Mouse (Mus musculus) urinary bladder, postnatal 36 days (tissue): ENCODE data around the gene Idi2.
"Not testable (repeated sequence)": the region's sequence is repeated elsewhere in the genome, so short reads cannot be mapped to it uniquely, and the experiment has no call there.

ENCODE experiments used
- DNase-seq, 2 experiments: peaks; one replicate each; pipeline ENCODE4 v3.0.0; 2022; ENCODE audit warnings: low spot score in 2 of 2, mixed read lengths in 1 of 2

The Idi2 gene

GRCm38 (mm10) chr13:8997221-8997620 lies 44.6 kb downstream of the Idi2 start:
- DNase-seq = not testable (repeated sequence)

DNA sequence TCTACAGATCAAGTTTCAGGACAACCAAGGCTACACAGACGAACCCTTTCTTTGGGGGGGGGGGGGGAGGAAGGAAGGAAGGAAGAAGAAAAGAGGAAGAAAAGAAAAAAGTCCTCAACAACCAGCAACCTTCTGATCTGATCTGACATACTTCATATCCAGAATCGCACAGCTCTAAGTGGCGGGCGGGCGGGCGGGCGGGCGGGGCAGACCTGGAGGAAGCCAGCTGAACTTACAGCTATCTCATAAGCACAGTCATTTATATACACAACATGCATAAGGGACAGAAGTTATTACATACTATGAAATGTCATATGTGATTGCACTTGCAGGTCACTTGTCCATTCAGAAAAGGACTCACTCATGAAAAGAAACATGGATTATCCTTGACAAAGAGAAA lies 46.8 kb downstream of the Idi2 start:
- no peak for DNase-seq

GRCm38 (mm10) chr13:9003306-9003705 lies 50.6 kb downstream of the Idi2 start:
- no peak for DNase-seq
